Mouse (Mus musculus) layer of hippocampus, adult 18-20 months (tissue): ENCODE measurements around the gene Cab39. TPM values are rescaled to one million over a fixed set of nuclear protein-coding genes. Genes with fewer than 3 reads are reported as not detected.

Experiments used
- DNase-seq, 2 experiments: peaks; one replicate each; pipeline ENCODE4 v3.0.0; 2022; ENCODE audit warnings: low spot score in 2 of 2
- microRNA-seq, 2 experiments: library from miRNA; unstranded; fragments of <30 nt; microRNA quantifications; one replicate each; pipeline ENCODE4 v1.2.0; 2021
- total RNA-seq, 2 experiments: library from RNA; stranded (reverse); gene quantifications; 2 replicates each; pipeline ENCODE4 v1.2.3; 2021

Gene Cab39
- total RNA-seq, 2 experiments from 2014 or later, result 146 to 163 TPM

DNA sequence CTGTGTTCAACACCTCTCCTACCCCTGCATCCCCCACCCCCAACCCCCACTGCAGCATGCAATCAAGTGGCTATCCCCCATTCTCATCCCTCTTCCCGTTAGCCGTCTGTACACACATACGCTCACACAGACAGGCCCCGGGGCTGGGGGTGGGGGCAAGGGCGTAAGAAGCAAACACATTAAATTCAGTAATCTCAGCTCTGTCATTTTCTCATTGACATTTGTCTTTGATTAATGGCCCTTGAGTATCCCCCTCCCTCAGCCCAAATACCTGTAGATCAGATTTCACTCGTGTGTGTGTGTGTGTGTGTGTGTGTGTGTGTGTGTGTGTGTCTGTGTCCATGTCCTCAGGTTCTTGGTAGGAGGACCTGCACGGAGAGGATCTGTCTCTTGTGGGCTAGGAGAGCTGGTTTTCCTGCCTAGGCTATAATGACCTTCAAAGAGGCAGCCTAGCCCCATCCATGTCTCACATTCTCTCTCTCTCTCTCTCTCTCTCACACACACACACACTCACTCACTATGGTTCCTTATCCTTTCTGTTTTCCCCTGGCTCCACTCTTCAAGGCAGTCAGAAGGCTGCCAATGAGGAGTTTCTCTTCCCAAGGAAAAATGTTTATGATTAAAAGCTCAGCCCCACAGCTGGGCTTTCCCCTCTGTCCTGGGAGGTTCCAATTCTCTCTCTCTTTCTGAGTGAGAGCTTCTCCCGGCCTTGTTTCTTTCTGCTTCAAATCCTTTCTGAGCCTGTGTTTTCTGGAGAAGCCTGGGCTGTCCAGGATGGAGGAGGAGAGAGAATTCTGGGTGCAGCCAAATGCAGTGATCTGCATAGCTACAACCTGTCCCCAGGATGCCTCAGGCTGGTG, 104.9 kb downstream of the Cab39 start:
- DNase-seq, result no peak

DNA sequence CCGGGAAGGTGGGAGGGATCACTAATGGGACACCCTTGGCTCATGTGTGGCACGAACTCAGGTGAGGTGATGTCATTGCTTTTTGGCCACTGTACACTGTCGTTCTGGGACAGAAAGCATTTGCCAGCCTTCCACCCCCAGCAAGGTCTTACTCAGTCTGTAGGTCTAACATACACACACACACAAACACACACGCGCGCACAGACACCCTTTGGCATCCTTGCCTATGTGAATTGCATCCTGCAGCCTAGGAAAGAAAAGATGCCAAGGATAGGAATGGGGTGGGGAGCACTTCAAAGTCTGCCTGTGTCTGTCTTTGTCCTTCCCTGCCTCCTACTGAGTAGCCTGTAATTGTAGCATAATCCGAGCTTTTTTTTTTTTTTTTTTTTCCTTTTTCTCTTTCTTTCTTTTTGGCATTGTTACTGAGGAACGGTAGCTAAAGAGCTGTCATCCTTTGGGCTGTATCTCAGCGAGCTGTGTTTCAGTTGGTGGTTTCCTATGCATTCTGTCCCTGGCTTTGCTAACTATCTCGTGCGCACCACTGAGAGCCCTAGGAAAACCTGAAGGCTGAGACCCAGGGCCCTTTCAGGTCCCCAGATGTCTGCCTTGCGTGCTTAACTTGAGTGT, 105.6 kb downstream of the Cab39 start:
- DNase-seq, result no peak

DNA sequence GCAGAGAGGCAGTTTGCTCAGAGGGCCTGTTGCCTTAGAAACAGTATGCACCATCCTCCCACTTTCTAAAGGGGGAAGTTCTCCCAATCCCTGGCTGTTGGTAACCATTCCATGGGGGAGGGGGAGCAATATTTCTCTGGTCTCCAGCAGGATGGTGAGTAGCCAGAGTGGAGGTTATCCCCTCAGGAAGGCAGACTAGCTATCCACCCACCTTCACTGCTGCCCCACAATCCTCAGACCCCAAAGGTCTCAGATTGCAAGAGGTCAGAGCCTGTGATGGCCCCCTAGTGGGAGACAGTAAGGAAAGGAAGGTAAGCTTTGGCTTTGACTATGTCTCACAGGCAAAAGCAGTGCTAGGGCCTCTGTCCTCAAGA, 106.1 kb downstream of the Cab39 start:
- no peak for DNase-seq

GRCm38 (mm10) chr1:85900521-85901333, 107.5 kb downstream of the Cab39 start:
- no peak for DNase-seq

Small RNA genes lying within 50 kb of the gene (microRNA-seq; reads per million reads assigned to microRNA genes)
- gene Gm25472 (0 reads per million in 2 experiments), gene Mir8096 (0 reads per million in 2 experiments)

Other genes with a start within 250 kb of the Cab39 start
- not detected for gene G530012D18Rik, start 217.8 kb upstream of the Cab39 start, total RNA-seq
- gene Sp110, start 194.6 kb upstream of the Cab39 start, total RNA-seq, result under 1 TPM; 0.79 to 0.87 TPM
- gene Sp140, start 193.1 kb upstream of the Cab39 start, total RNA-seq, result 1 to 10 TPM in 1 of 2 experiments, under 1 TPM in 1; 0.79 to 2.1 TPM
- gene Sp100, start 143.5 kb upstream of the Cab39 start, total RNA-seq, result 1 to 10 TPM; 2.5 to 2.6 TPM
- gene A630001G21Rik, start 14.8 kb upstream of the Cab39 start, total RNA-seq, result under 1 TPM; 0.25 to 0.68 TPM
- gene Itm2c, start 100.8 kb downstream of the Cab39 start, total RNA-seq, result 100 to 1,000 TPM; 867 to 891 TPM
- gene 4933407L21Rik, start 135.0 kb downstream of the Cab39 start, total RNA-seq, result 1 to 10 TPM; 3.3 to 4.1 TPM
- under 1 TPM in 1 of 2 experiments, not detected in 1; 0.08 TPM for gene Gpr55, start 167.6 kb downstream of the Cab39 start, total RNA-seq
- gene Spata3, start 223.4 kb downstream of the Cab39 start, total RNA-seq, result under 1 TPM; 0.30 to 0.91 TPM